Mouse (Mus musculus): ENCODE results near the gene Acsl5.

GRCm38 (mm10) chr19:55322604-55323003 lies 70.9 kb downstream of the Acsl5 start:
- TF ChIP-seq CEBPB (IDR thresholded peaks at IDR 0.05; ENCODE audit: insufficient read depth, poor library complexity, severe bottlenecking) (no peak), SRF (IDR thresholded peaks at IDR 0.05; ENCODE audit: control insufficient read depth, insufficient read length, low read depth) (no peak), MYOD1 (IDR thresholded peaks at IDR 0.05; ENCODE audit: control insufficient read depth in 1 of 3, insufficient read length in 2 of 3, low read depth in 2 of 3) (no peak), POLR2AphosphoS2 (IDR thresholded peaks at IDR 0.05; ENCODE audit: insufficient read length, low read depth) (no peak), POLR2A (IDR thresholded peaks at IDR 0.05; ENCODE audit: insufficient read length, low read depth) (no peak), MAX (IDR thresholded peaks at IDR 0.05; ENCODE audit: low read depth) (no peak), E2F4 (IDR thresholded peaks at IDR 0.05; ENCODE audit: insufficient read depth) (no peak), USF1 (IDR thresholded peaks at IDR 0.05; ENCODE audit: low read depth) (no peak), TCF12 (IDR thresholded peaks at IDR 0.05; ENCODE audit: insufficient read depth, poor library complexity, severe bottlenecking) (no peak), MYOG (IDR thresholded peaks at IDR 0.05; ENCODE audit: control insufficient read depth in 1 of 3, insufficient read depth in 1 of 3, insufficient read length in 2 of 3, low read depth in 2 of 3) (no peak), TCF3 (IDR thresholded peaks at IDR 0.05; ENCODE audit: insufficient read length, low read depth) (no peak), REST (IDR thresholded peaks at IDR 0.05; ENCODE audit: insufficient read depth, insufficient read length) (no peak)

Data from myocyte (in vitro differentiated cells).